Mouse (Mus musculus): ENCODE data around the gene Ttc24. TPM values are rescaled to one million over a fixed set of nuclear protein-coding genes. Genes with fewer than 3 reads are reported as not detected.

The Ttc24 gene
- polyA plus RNA-seq, 1 experiment: not detected

GRCm38 (mm10) chr3:88068386-88068785 lies 9.7 kb downstream of the Ttc24 start:
- TF ChIP-seq CTCF (IDR thresholded peaks at IDR 0.05; ENCODE audit: extremely low read depth, insufficient read depth, insufficient read length, insufficient replicate concordance): no peak
- TF ChIP-seq POLR2A (IDR thresholded peaks at IDR 0.05; ENCODE audit: low read depth, low read length): no peak
- H3K27ac ChIP-seq (ENCODE audit: insufficient read depth, low read length): no peak overlapping the region
- H3K36me3 ChIP-seq (ENCODE audit: control insufficient read depth, insufficient read depth, low read length): no peaks in the 10 kb centered on the region
- no peak for DNase-seq (ENCODE audit: low read depth in 1 of 2, low spot score in 2 of 2)
- H3K4me3 ChIP-seq (ENCODE audit: extremely low read depth, insufficient read depth, insufficient read length): no peak overlapping the region
- H3K27me3 ChIP-seq (ENCODE audit: control insufficient read depth, insufficient read depth, low read length): no peaks in the 10 kb centered on the region; the same call in 1 of the 2 replicates
- WGBS: 59% methylated on average over 2 of the region's 2 CpGs
- H3K4me1 ChIP-seq (ENCODE audit: control insufficient read depth, insufficient read depth, insufficient read length): no peaks in the 10 kb centered on the region

DNA sequence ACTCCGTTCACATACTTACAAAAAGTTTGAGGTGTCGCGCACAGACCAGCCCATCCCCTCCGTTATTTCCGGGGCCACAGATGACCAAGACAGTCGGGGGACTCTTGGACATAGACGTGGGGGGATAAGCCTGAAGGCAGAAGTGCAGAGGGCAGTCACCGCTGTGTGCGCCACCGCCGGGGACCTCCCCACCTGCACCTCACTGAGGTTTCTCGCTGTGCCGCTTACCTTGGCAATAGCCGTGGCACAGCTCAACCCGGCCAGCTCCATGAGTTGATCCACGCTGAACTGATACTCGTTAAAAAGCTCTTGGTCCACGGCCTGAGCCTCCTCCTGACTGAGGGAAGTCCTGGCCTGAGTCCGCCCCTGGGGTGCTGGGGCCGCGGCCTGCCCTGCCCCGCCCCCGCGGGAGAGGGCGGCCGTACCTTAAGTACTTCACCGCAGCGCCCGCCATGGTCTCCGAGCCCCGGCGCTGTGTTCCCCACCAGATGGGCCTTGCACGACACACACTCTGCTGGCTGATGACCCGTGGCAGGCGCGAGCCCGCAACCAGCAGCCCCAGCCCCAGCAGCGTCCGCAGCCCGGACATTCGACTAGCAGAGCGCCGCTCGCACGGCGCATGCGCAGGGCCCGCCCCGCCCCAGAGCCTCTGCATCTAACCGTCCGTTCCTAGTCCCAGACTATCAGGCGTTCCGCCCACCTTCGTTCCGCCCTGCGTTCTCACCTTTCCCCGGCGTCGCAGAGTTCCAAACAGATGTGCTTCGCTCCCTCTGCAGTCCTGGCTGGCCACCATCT lies 20.0 kb downstream of the Ttc24 start, which contains the start of gene Naxe:
Gene Naxe (minus strand): TSS at position 594 of the 795 bp plus-strand sequence.
- peak within 1 kb of the TSS; percentile 96 for H3K4me3 ChIP-seq (ENCODE audit: extremely low read depth, insufficient read depth, insufficient read length)
- peaks cover 4% of the 10 kb centered on the region for H3K36me3 ChIP-seq (ENCODE audit: control insufficient read depth, insufficient read depth, low read length)
- no peaks in the 10 kb centered on the region for H3K27me3 ChIP-seq (ENCODE audit: control insufficient read depth, insufficient read depth, low read length)
- no peak for TF ChIP-seq CTCF (IDR thresholded peaks at IDR 0.05; ENCODE audit: extremely low read depth, insufficient read depth, insufficient read length, insufficient replicate concordance)
- TF ChIP-seq POLR2A (IDR thresholded peaks at IDR 0.05; ENCODE audit: low read depth, low read length): peak; percentile 67
- peak within 1 kb of the TSS; percentile 55; the same call in 1 of the 2 replicates for H3K27ac ChIP-seq (ENCODE audit: insufficient read depth, low read length)
- peaks cover 3% of the 10 kb centered on the region; the same call in 1 of the 2 replicates for H3K4me1 ChIP-seq (ENCODE audit: control insufficient read depth, insufficient read depth, insufficient read length)
- 1% methylated on average over 58 of the region's 60 CpGs for WGBS
- peak; percentile 66 to 80 for DNase-seq (ENCODE audit: low read depth in 1 of 2, low spot score in 2 of 2)

- WGBS: 92% methylated on average over 6 of the region's 6 CpGs
- Histone ChIP-seq H3K4me1 (ENCODE audit: control insufficient read depth, insufficient read depth, insufficient read length) (peaks cover 3% of the 10 kb centered on the region; the same call in 1 of the 2 replicates), H3K4me3 (ENCODE audit: extremely low read depth, insufficient read depth, insufficient read length) (no peak overlapping the region), H3K36me3 (ENCODE audit: control insufficient read depth, insufficient read depth, low read length) (peaks cover 6% of the 10 kb centered on the region), H3K27ac (ENCODE audit: insufficient read depth, low read length) (no peak overlapping the region), H3K27me3 (ENCODE audit: control insufficient read depth, insufficient read depth, low read length) (no peaks in the 10 kb centered on the region)
- TF ChIP-seq POLR2A (IDR thresholded peaks at IDR 0.05; ENCODE audit: low read depth, low read length) (no peak), CTCF (IDR thresholded peaks at IDR 0.05; ENCODE audit: extremely low read depth, insufficient read depth, insufficient read length, insufficient replicate concordance) (no peak)
- DNase-seq (ENCODE audit: low read depth in 1 of 2, low spot score in 2 of 2): no peak
These were observed 21.1 kb downstream of the Ttc24 start for GRCm38 (mm10) chr3:88057030-88057429.

GRCm38 (mm10) chr3:88049532-88049931 lies 28.6 kb downstream of the Ttc24 start:
- H3K27me3 ChIP-seq (ENCODE audit: control insufficient read depth, insufficient read depth, low read length): no peaks in the 10 kb centered on the region
- H3K4me1 ChIP-seq (ENCODE audit: control insufficient read depth, insufficient read depth, insufficient read length): no peaks in the 10 kb centered on the region
- H3K27ac ChIP-seq (ENCODE audit: insufficient read depth, low read length): no peak overlapping the region
- no peak overlapping the region for H3K4me3 ChIP-seq (ENCODE audit: extremely low read depth, insufficient read depth, insufficient read length)
- TF ChIP-seq CTCF (IDR thresholded peaks at IDR 0.05; ENCODE audit: extremely low read depth, insufficient read depth, insufficient read length, insufficient replicate concordance) (no peak), POLR2A (IDR thresholded peaks at IDR 0.05; ENCODE audit: low read depth, low read length) (no peak)
- H3K36me3 ChIP-seq (ENCODE audit: control insufficient read depth, insufficient read depth, low read length): peaks cover 2% of the 10 kb centered on the region
- 94% methylated on average over 3 of the region's 3 CpGs for WGBS
- no peak for DNase-seq (ENCODE audit: low read depth in 1 of 2, low spot score in 2 of 2)

DNA sequence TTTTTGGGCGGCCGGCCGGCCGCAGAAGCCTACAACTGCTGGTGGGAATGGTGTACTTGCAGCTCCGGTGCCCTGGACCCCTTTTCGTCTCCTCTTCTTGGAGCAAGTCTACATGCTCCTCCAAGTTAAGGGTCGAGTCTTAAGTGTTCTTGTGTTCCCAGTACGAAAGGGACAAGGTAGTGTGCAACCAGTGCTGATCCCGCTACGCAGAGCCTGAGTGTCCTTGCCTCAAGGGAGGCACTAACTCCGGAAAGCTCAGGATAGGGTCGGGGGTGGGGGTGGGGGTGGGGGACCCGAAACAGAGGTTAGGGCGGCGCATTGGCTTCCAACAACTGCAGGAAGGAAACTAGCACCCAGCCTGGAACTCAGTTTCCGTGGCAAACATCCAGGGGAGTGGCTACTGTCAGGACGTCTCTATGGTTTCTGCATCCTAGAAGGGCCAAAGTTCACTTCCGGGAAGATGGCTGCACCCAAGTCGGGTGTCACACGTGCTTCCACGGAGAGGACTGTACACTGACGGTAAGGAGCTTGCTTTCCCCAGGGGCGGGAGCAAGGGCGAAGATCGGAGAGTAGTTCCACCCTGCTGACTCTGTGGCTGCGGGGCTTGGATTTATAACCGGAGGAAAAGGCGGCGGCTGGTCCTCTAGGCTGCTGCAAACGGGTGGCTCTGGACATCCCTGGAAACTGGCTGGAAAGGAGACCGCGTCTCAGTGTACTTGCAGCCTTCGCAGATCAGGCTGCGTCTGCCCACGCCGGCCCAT lies 35.3 kb downstream of the Ttc24 start, which contains the start of gene Gpatch4:
Gene Gpatch4 (plus strand): TSS at position 448 of the 761 bp plus-strand sequence.
- Histone ChIP-seq H3K27ac (ENCODE audit: insufficient read depth, low read length) (peak within 1 kb of the TSS; percentile 26; the same call in 1 of the 2 replicates), H3K27me3 (ENCODE audit: control insufficient read depth, insufficient read depth, low read length) (no peaks in the 10 kb centered on the region), H3K4me1 (ENCODE audit: control insufficient read depth, insufficient read depth, insufficient read length) (no peaks in the 10 kb centered on the region), H3K36me3 (ENCODE audit: control insufficient read depth, insufficient read depth, low read length) (no peaks in the 10 kb centered on the region), H3K4me3 (ENCODE audit: extremely low read depth, insufficient read depth, insufficient read length) (peak within 1 kb of the TSS; percentile 91)
- WGBS: 12% methylated on average over 36 of the region's 36 CpGs
- TF ChIP-seq POLR2A (IDR thresholded peaks at IDR 0.05; ENCODE audit: low read depth, low read length): peak; percentile 37; the same call in 1 of the 2 replicates
- no peak for TF ChIP-seq CTCF (IDR thresholded peaks at IDR 0.05; ENCODE audit: extremely low read depth, insufficient read depth, insufficient read length, insufficient replicate concordance)
- DNase-seq (ENCODE audit: low read depth in 1 of 2, low spot score in 2 of 2): peak; percentile 77 to 90

GRCm38 (mm10) chr3:88035561-88036293 lies 42.4 kb downstream of the Ttc24 start:
- Histone ChIP-seq H3K4me1 (ENCODE audit: control insufficient read depth, insufficient read depth, insufficient read length) (no peaks in the 10 kb centered on the region), H3K27ac (ENCODE audit: insufficient read depth, low read length) (no peak overlapping the region), H3K27me3 (ENCODE audit: control insufficient read depth, insufficient read depth, low read length) (peaks cover 4% of the 10 kb centered on the region; the same call in 1 of the 2 replicates), H3K4me3 (ENCODE audit: extremely low read depth, insufficient read depth, insufficient read length) (no peak overlapping the region), H3K36me3 (ENCODE audit: control insufficient read depth, insufficient read depth, low read length) (no peaks in the 10 kb centered on the region)
- no peak for TF ChIP-seq POLR2A (IDR thresholded peaks at IDR 0.05; ENCODE audit: low read depth, low read length)
- TF ChIP-seq CTCF (IDR thresholded peaks at IDR 0.05; ENCODE audit: extremely low read depth, insufficient read depth, insufficient read length, insufficient replicate concordance): no peak
- WGBS: 42% methylated on average over 1 of the region's 1 CpGs
- DNase-seq (ENCODE audit: low read depth in 1 of 2, low spot score in 2 of 2): no peak

Measured in spleen, adult 2 months (tissue).